20 mouse cellular contexts compared by ENCODE assay signal in the genomic region with DNA sequence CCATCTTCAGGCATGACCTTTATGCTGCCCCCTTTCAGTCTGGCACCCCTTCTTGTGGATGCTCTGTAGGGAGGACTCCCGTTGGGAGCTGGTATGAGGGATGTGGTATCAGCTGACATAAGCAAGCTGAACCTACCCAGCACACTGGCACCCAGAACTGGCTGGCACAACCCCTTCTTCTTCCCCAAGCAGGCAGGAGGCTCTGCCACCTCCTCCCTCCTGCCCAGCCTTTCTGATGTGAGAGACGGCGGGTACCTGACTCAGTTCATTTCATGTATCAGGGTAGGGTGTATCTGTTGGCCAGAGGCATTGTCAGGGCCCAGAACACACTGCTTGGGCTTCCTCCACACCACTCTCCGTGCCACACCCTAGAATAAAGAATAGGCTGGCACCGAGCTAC. TPM values are rescaled to one million over a fixed set of nuclear protein-coding genes. Genes with fewer than 3 reads are reported as not detected.
DNase-seq lines count a peak whose midpoint lies in the region; ATAC-seq lines count a peak whose summit lies in the region.
"Had no signal": no experiment of that assay in that cellular context is flagged by ENCODE, and none has a peak within 500 bp of the region (broad histone marks: within the 10 kb centered on the region; RNA-seq: fewer than 3 reads in every experiment).

No protein-coding gene starts in this region.

- H3K4me3 ChIP-seq in hindbrain, embryonic 13.5 days, result no peak overlapping the region
- no peak overlapping the region for H3K4me3 ChIP-seq in hindbrain, embryonic 14.5 days (replicated peaks; ENCODE audit: low read length)
- no peak overlapping the region for H3K4me3 ChIP-seq in midbrain, embryonic 13.5 days (replicated peaks)
- no peak overlapping the region for H3K4me3 ChIP-seq in midbrain, embryonic 10.5 days
- H3K4me3 ChIP-seq in forebrain, embryonic 16.5 days (replicated peaks; ENCODE audit: low read length), result no peak overlapping the region
- no peak overlapping the region for H3K4me3 ChIP-seq in neural tube, embryonic 14.5 days (ENCODE audit: low read depth, low read length)
- H3K4me3 ChIP-seq: embryonic facial prominence, embryonic 15.5 days; heart, adult 2 months; heart, embryonic 15.5 days; limb, embryonic 12.5 days had no signal

- H3K9me3 ChIP-seq in hindbrain, embryonic 13.5 days, result no peaks in the 10 kb centered on the region
- H3K9me3 ChIP-seq in hindbrain, embryonic 14.5 days (ENCODE audit: control insufficient read depth, low read length), result no peaks in the 10 kb centered on the region
- no peaks in the 10 kb centered on the region for H3K9me3 ChIP-seq in midbrain, embryonic 13.5 days
- no peaks in the 10 kb centered on the region for H3K9me3 ChIP-seq in midbrain, embryonic 10.5 days (replicated peaks)
- no peaks in the 10 kb centered on the region for H3K9me3 ChIP-seq in forebrain, embryonic 16.5 days (ENCODE audit: control insufficient read depth, low read length)
- no peaks in the 10 kb centered on the region for H3K9me3 ChIP-seq in neural tube, embryonic 14.5 days (ENCODE audit: control insufficient read depth, low read length)
- H3K9me3 ChIP-seq: embryonic facial prominence, embryonic 15.5 days; heart, embryonic 15.5 days; limb, embryonic 12.5 days had no signal

- H3K4me1 ChIP-seq in hindbrain, embryonic 13.5 days (replicated peaks), result peaks cover 59% of the 10 kb centered on the region
- H3K4me1 ChIP-seq in hindbrain, embryonic 14.5 days (replicated peaks; ENCODE audit: control insufficient read depth, insufficient read depth, low read length), result peaks cover 5% of the 10 kb centered on the region
- H3K4me1 ChIP-seq in midbrain, embryonic 13.5 days (replicated peaks), result peaks cover 32% of the 10 kb centered on the region
- H3K4me1 ChIP-seq in midbrain, embryonic 10.5 days, result peaks cover 14% of the 10 kb centered on the region; the same call in 1 of the 2 replicates
- H3K4me1 ChIP-seq in forebrain, embryonic 16.5 days (replicated peaks; ENCODE audit: control insufficient read depth, insufficient read depth, low read length), result peaks cover 35% of the 10 kb centered on the region
- H3K4me1 ChIP-seq in neural tube, embryonic 14.5 days (ENCODE audit: control insufficient read depth, insufficient read depth, low read length), result peaks cover 10% of the 10 kb centered on the region; the same call in 1 of the 2 replicates

- no peak for ATAC-seq in hindbrain, embryonic 13.5 days (ENCODE audit: low FRiP score)
- ATAC-seq in hindbrain, embryonic 14.5 days (ENCODE audit: low FRiP score), result no peak
- no peak for ATAC-seq in midbrain, embryonic 13.5 days
- ATAC-seq in forebrain, embryonic 16.5 days, result no peak
- ATAC-seq in neural tube, embryonic 14.5 days (ENCODE audit: low read depth), result no peak

- DNase-seq in hindbrain, embryonic 14.5 days (ENCODE audit: low spot score), result no peak
- no peak for DNase-seq in midbrain, embryonic 10.5 days (ENCODE audit: low spot score)
- DNase-seq in heart, adult 9 months (ENCODE audit: low spot score in 2 of 2), result no peak
- DNase-seq: gastrocnemius, postnatal 25 days; heart, adult 2 months; heart, postnatal 36 days; lung, adult 18-20 months; lung, postnatal 10 days; thymus, adult 2 months; thymus, postnatal 4 days had no signal

- no peak overlapping the region for H3K9ac ChIP-seq in hindbrain, embryonic 13.5 days
- no peak overlapping the region for H3K9ac ChIP-seq in hindbrain, embryonic 14.5 days
- H3K9ac ChIP-seq in midbrain, embryonic 13.5 days (replicated peaks), result no peak overlapping the region
- no peak overlapping the region for H3K9ac ChIP-seq in forebrain, embryonic 16.5 days (replicated peaks; ENCODE audit: low read depth, low read length)
- no peak overlapping the region for H3K9ac ChIP-seq in neural tube, embryonic 14.5 days (replicated peaks; ENCODE audit: low read depth, low read length)
- H3K9ac ChIP-seq: embryonic facial prominence, embryonic 15.5 days; heart, embryonic 15.5 days; limb, embryonic 12.5 days had no signal

- 0 out of 2 replicates have a peak overlapping the region, but pooled peaks have one; percentile 76 for H3K27ac ChIP-seq in hindbrain, embryonic 13.5 days
- H3K27ac ChIP-seq in hindbrain, embryonic 14.5 days, result no peak overlapping the region
- peak overlapping the region; percentile 2; the same call in 1 of the 2 replicates for H3K27ac ChIP-seq in midbrain, embryonic 13.5 days
- no peak overlapping the region for H3K27ac ChIP-seq in midbrain, embryonic 10.5 days (replicated peaks)
- peak overlapping the region; percentile 73 for H3K27ac ChIP-seq in forebrain, embryonic 16.5 days (ENCODE audit: low read length)
- H3K27ac ChIP-seq in neural tube, embryonic 14.5 days (ENCODE audit: low read depth, low read length), result 0 out of 2 replicates have a peak overlapping the region, but pooled peaks have one; percentile 34
- H3K27ac ChIP-seq: embryonic facial prominence, embryonic 15.5 days; heart, adult 2 months; heart, embryonic 15.5 days; limb, embryonic 12.5 days; stomach, postnatal 0 days had no signal

- no peak overlapping the region for H3K4me2 ChIP-seq in hindbrain, embryonic 13.5 days
- H3K4me2 ChIP-seq in hindbrain, embryonic 14.5 days (replicated peaks), result no peak overlapping the region
- no peak overlapping the region for H3K4me2 ChIP-seq in midbrain, embryonic 13.5 days (replicated peaks)
- H3K4me2 ChIP-seq in forebrain, embryonic 16.5 days (ENCODE audit: low read length), result no peak overlapping the region
- no peak overlapping the region for H3K4me2 ChIP-seq in neural tube, embryonic 14.5 days (ENCODE audit: low read depth, low read length)
- H3K4me2 ChIP-seq: embryonic facial prominence, embryonic 15.5 days; heart, embryonic 15.5 days; limb, embryonic 12.5 days; liver, embryonic 11.5 days; midbrain, embryonic 11.5 days had no signal

- 89% methylated on average over 5 of the region's 5 CpGs for whole genome bisulfite sequencing in hindbrain, embryonic 13.5 days
- whole genome bisulfite sequencing in hindbrain, embryonic 14.5 days, result 83% methylated on average over 5 of the region's 5 CpGs
- 85% methylated on average over 5 of the region's 5 CpGs for WGBS in midbrain, embryonic 13.5 days
- WGBS in midbrain, embryonic 10.5 days, result 94% methylated on average over 5 of the region's 5 CpGs
- WGBS in forebrain, embryonic 16.5 days, result 77% methylated on average over 5 of the region's 5 CpGs
- WGBS in neural tube, embryonic 14.5 days, result 75% methylated on average over 5 of the region's 5 CpGs

- H3K36me3 ChIP-seq in hindbrain, embryonic 13.5 days, result peaks cover 32% of the 10 kb centered on the region
- peaks cover 17% of the 10 kb centered on the region for H3K36me3 ChIP-seq in hindbrain, embryonic 14.5 days (replicated peaks; ENCODE audit: control insufficient read depth, insufficient read depth)
- H3K36me3 ChIP-seq in midbrain, embryonic 13.5 days, result peaks cover 34% of the 10 kb centered on the region
- peaks cover 16% of the 10 kb centered on the region; the same call in 1 of the 2 replicates for H3K36me3 ChIP-seq in midbrain, embryonic 10.5 days
- H3K36me3 ChIP-seq in forebrain, embryonic 16.5 days (ENCODE audit: control insufficient read depth, insufficient read depth), result no peaks in the 10 kb centered on the region
- no peaks in the 10 kb centered on the region for H3K36me3 ChIP-seq in neural tube, embryonic 14.5 days (ENCODE audit: control insufficient read depth, insufficient read depth, low read length)
- H3K36me3 ChIP-seq: heart, embryonic 15.5 days; limb, embryonic 12.5 days had no signal

- 0 out of 2 replicates have a peak, but pooled peaks cover 9% of the 10 kb centered on the region for H3K27me3 ChIP-seq in hindbrain, embryonic 13.5 days
- no peaks in the 10 kb centered on the region for H3K27me3 ChIP-seq in hindbrain, embryonic 14.5 days (ENCODE audit: control insufficient read depth, insufficient read depth, low read length)
- H3K27me3 ChIP-seq in midbrain, embryonic 13.5 days, result 0 out of 2 replicates have a peak, but pooled peaks cover 7% of the 10 kb centered on the region
- H3K27me3 ChIP-seq in midbrain, embryonic 10.5 days (ENCODE audit: low read depth, poor library complexity, severe bottlenecking), result peaks cover 46% of the 10 kb centered on the region
- no peaks in the 10 kb centered on the region for H3K27me3 ChIP-seq in forebrain, embryonic 16.5 days (replicated peaks; ENCODE audit: control insufficient read depth, insufficient read depth, low read length)
- H3K27me3 ChIP-seq in neural tube, embryonic 14.5 days (ENCODE audit: control insufficient read depth, insufficient read depth, low read length), result no peaks in the 10 kb centered on the region
- H3K27me3 ChIP-seq: embryonic facial prominence, embryonic 15.5 days had no signal

RNA-seq across cellular contexts. Expression of gene Adgrb2, which starts 10.1 kb away (rescaled TPM):
- 9.3 and 11.3 TPM in 2 replicates for polyA plus RNA-seq in hindbrain, embryonic 13.5 days (2015; fragmentation: Nextera tagmentation; extraction: Ambion mirVana)
- polyA plus RNA-seq in hindbrain, embryonic 14.5 days (2014; fragmentation: Nextera tagmentation; extraction: Ambion mirVana), result 16.9 and 19.0 TPM in 2 replicates
- 7.0 and 11.0 TPM in 2 replicates for polyA plus RNA-seq in midbrain, embryonic 13.5 days (2015; fragmentation: Nextera tagmentation; extraction: Ambion mirVana)
- polyA plus RNA-seq in midbrain, embryonic 10.5 days (2016; fragmentation: Nextera tagmentation; extraction: Ambion mirVana), result 1.6 and 2.0 TPM in 2 replicates
- polyA plus RNA-seq in forebrain, embryonic 16.5 days (2015; fragmentation: Nextera tagmentation; extraction: Ambion mirVana), result 9.6 and 12.2 TPM in 2 replicates
- 15.4 and 17.1 TPM in 2 replicates for polyA plus RNA-seq in neural tube, embryonic 14.5 days (2014; fragmentation: Nextera tagmentation; extraction: Ambion mirVana)

RNA-seq across cellular contexts. Expression of gene Col16a1, which starts 52.9 kb away (rescaled TPM):
- polyA plus RNA-seq in hindbrain, embryonic 13.5 days (2015; fragmentation: Nextera tagmentation; extraction: Ambion mirVana), result 5.8 and 14.3 TPM in 2 replicates
- 10.1 and 11.1 TPM in 2 replicates for polyA plus RNA-seq in hindbrain, embryonic 14.5 days (2014; fragmentation: Nextera tagmentation; extraction: Ambion mirVana)
- 2.9 and 3.4 TPM in 2 replicates for polyA plus RNA-seq in midbrain, embryonic 13.5 days (2015; fragmentation: Nextera tagmentation; extraction: Ambion mirVana)
- polyA plus RNA-seq in midbrain, embryonic 10.5 days (2016; fragmentation: Nextera tagmentation; extraction: Ambion mirVana), result 3.8 and 5.8 TPM in 2 replicates
- polyA plus RNA-seq in forebrain, embryonic 16.5 days (2015; fragmentation: Nextera tagmentation; extraction: Ambion mirVana), result 7.4 and 8.7 TPM in 2 replicates
- 5.8 and 18.2 TPM in 2 replicates for polyA plus RNA-seq in neural tube, embryonic 14.5 days (2014; fragmentation: Nextera tagmentation; extraction: Ambion mirVana)

Comparison
In these comparisons a context has a peak if more than half of its experiments do, and no peak if none do; other contexts are left out.
1. H3K27ac ChIP-seq: peak in hindbrain, embryonic 13.5 days (single experiment), midbrain, embryonic 13.5 days (single experiment), forebrain, embryonic 16.5 days (single experiment) and neural tube, embryonic 14.5 days (single experiment); none in hindbrain, embryonic 14.5 days (single experiment) and midbrain, embryonic 10.5 days (single experiment).